Mouse (Mus musculus): ENCODE results near the gene Ngrn.

Gene Ngrn

GRCm38 (mm10) chr7:80261372-80261990 is 466 bp downstream of the Ngrn start:
- no peak for DNase-seq (ENCODE audit: low spot score)

- DNase-seq (ENCODE audit: low spot score) = no peak
These were observed 3.6 kb downstream of the Ngrn start for GRCm38 (mm10) chr7:80264606-80265005.

GRCm38 (mm10) chr7:80267764-80268163 is 6.7 kb downstream of the Ngrn start:
- DNase-seq (ENCODE audit: low spot score) = no peak

GRCm38 (mm10) chr7:80268897-80269750 is 8.1 kb downstream of the Ngrn start, which contains the start of gene Vps33b:
Vps33b (plus strand) TSS chr7:80269649.
- DNase-seq (ENCODE audit: low spot score) = peak; percentile 96

GRCm38 (mm10) chr7:80269751-80270255 is 8.8 kb downstream of the Ngrn start:
- no peak for DNase-seq (ENCODE audit: low spot score)

GRCm38 (mm10) chr7:80273456-80273855 is 12.4 kb downstream of the Ngrn start:
- DNase-seq (ENCODE audit: low spot score) = no peak

GRCm38 (mm10) chr7:80276374-80276773 is 15.4 kb downstream of the Ngrn start:
- no peak for DNase-seq (ENCODE audit: low spot score)

- DNase-seq (ENCODE audit: low spot score) = no peak
These were observed 19.0 kb downstream of the Ngrn start for GRCm38 (mm10) chr7:80280032-80280431.

- DNase-seq (ENCODE audit: low spot score) = no peak
These were observed 20.0 kb downstream of the Ngrn start for GRCm38 (mm10) chr7:80280998-80281397.

GRCm38 (mm10) chr7:80281646-80282045 is 20.6 kb downstream of the Ngrn start:
- no peak for DNase-seq (ENCODE audit: low spot score)

GRCm38 (mm10) chr7:80283226-80283918 is 22.4 kb downstream of the Ngrn start:
- no peak for DNase-seq (ENCODE audit: low spot score)

GRCm38 (mm10) chr7:80284391-80284790 is 23.4 kb downstream of the Ngrn start:
- no peak for DNase-seq (ENCODE audit: low spot score)

- no peak for DNase-seq (ENCODE audit: low spot score)
These were observed 24.7 kb downstream of the Ngrn start for GRCm38 (mm10) chr7:80285725-80286124.

- no peak for DNase-seq (ENCODE audit: low spot score)
These were observed 26.7 kb downstream of the Ngrn start for GRCm38 (mm10) chr7:80287736-80288135.

GRCm38 (mm10) chr7:80294062-80294763 is 33.2 kb downstream of the Ngrn start, which contains the start of gene Prc1:
Prc1 (plus strand) TSS chr7:80294450.
- peak; percentile 94 for DNase-seq (ENCODE audit: low spot score)

GRCm38 (mm10) chr7:80294764-80295648 is 34.0 kb downstream of the Ngrn start:
- no peak for DNase-seq (ENCODE audit: low spot score)

GRCm38 (mm10) chr7:80296462-80296861 is 35.4 kb downstream of the Ngrn start:
- no peak for DNase-seq (ENCODE audit: low spot score)

- DNase-seq (ENCODE audit: low spot score) = no peak
These were observed 36.0 kb downstream of the Ngrn start for GRCm38 (mm10) chr7:80297041-80297440.

GRCm38 (mm10) chr7:80298754-80299153 is 37.7 kb downstream of the Ngrn start:
- no peak for DNase-seq (ENCODE audit: low spot score)

GRCm38 (mm10) chr7:80299568-80299967 is 38.6 kb downstream of the Ngrn start:
- no peak for DNase-seq (ENCODE audit: low spot score)

- DNase-seq (ENCODE audit: low spot score) = no peak
These were observed 40.5 kb downstream of the Ngrn start for GRCm38 (mm10) chr7:80301522-80301921.

All from urinary bladder, postnatal 25 days (tissue).